Mouse (Mus musculus) hindbrain, embryonic 16.5 days (tissue): Measurements from ENCODE around the gene Fgfr1op2. TPM values are rescaled to one million over a fixed set of nuclear protein-coding genes. Genes with fewer than 3 reads are reported as not detected.
A peak's percentile ranks its signal among the peaks of the same experiment; 100 is the strongest.

Experiments
- ATAC-seq: fragments of 200-750 bp; cut with Nextera tagmentation; 2 replicates; pipeline ENCODE4 v1.8.0; 2017; ENCODE audit warnings: moderate TSS enrichment, moderate library complexity
- H3K27ac ChIP-seq: fragments of 300-500 bp; sonication (generic); 2 replicates; pipeline ENCODE4 v1.5.1; 2014; ENCODE audit warnings: low read depth, mild to moderate bottlenecking, control low read depth, low read length, moderate library complexity
- H3K27me3 ChIP-seq: fragments of 300-500 bp; sonication (generic); replicated peaks from 2 replicates; pipeline ENCODE4 v1.6.1; 2014; ENCODE audit warnings: low read length; ENCODE audit not compliant: control insufficient read depth, insufficient read depth
- H3K36me3 ChIP-seq: fragments of 300-500 bp; sonication (generic); 2 replicates; pipeline ENCODE4 v1.6.1; 2014; ENCODE audit warnings: mild to moderate bottlenecking, low read length, moderate library complexity, mixed read lengths; ENCODE audit not compliant: control insufficient read depth, insufficient read depth
- H3K4me1 ChIP-seq: fragments of 300-500 bp; sonication (generic); 2 replicates; pipeline ENCODE4 v1.6.1; 2014; ENCODE audit warnings: low read depth, low read length; ENCODE audit not compliant: control insufficient read depth, insufficient read depth
- H3K4me2 ChIP-seq: fragments of 300-500 bp; sonication (generic); 2 replicates; pipeline ENCODE4 v1.6.1; 2014; ENCODE audit warnings: mild to moderate bottlenecking, low read length, control low read depth, moderate library complexity
- H3K4me3 ChIP-seq: fragments of 300-500 bp; sonication (generic); 2 replicates; pipeline ENCODE4 v1.5.1; 2014; ENCODE audit warnings: mild to moderate bottlenecking, low read length, control low read depth, moderate library complexity
- H3K9ac ChIP-seq: fragments of 300-500 bp; sonication (generic); 2 replicates; pipeline ENCODE4 v1.6.1; 2014; ENCODE audit warnings: low read depth, mild to moderate bottlenecking, control low read depth, low read length, moderate library complexity
- H3K9me3 ChIP-seq: fragments of 300-500 bp; sonication (generic); 2 replicates; pipeline ENCODE4 v1.6.1; 2014; ENCODE audit warnings: mild to moderate bottlenecking, low read length, moderate library complexity; ENCODE audit not compliant: control insufficient read depth
- WGBS: fragments of 180-500 bp; shearing (Covaris S2); extraction: QIAGEN DNeasy Blood & Tissue Kit; methylation state at CpG from one replicate; pipeline ENCODE4 v1.1.7; 2014; 5-methylcytosine and 5-hydroxymethylcytosine counted together
- polyA plus RNA-seq: library from polyadenylated mRNA; unstranded; fragments of >200 nt; fragmentation: Nextera tagmentation; extraction: Ambion mirVana; gene quantifications from 2 replicates; pipeline ENCODE4 v1.2.1, GENCODE M21; 2015

Fgfr1op2 gene
- polyA plus RNA-seq, 1 experiment from 2014 or later: 38.0 TPM

GRCm38 (mm10) chr6:146614541-146614940 is 37.5 kb downstream of the Fgfr1op2 start:
- no peak overlapping the region for H3K4me2 ChIP-seq
- H3K9ac ChIP-seq: no peak overlapping the region
- H3K27me3 ChIP-seq: no peaks in the 10 kb centered on the region
- H3K27ac ChIP-seq: no peak overlapping the region
- no peaks in the 10 kb centered on the region for H3K4me1 ChIP-seq
- no peak overlapping the region for H3K4me3 ChIP-seq
- H3K36me3 ChIP-seq: peaks cover 36% of the 10 kb centered on the region
- WGBS: 95% methylated on average over 5 of the region's 5 CpGs
- no peak for ATAC-seq
- no peaks in the 10 kb centered on the region for H3K9me3 ChIP-seq

- Histone ChIP-seq H3K27me3 (no peaks in the 10 kb centered on the region), H3K4me1 (no peaks in the 10 kb centered on the region), H3K36me3 (peaks cover 35% of the 10 kb centered on the region; the same call in 1 of the 2 replicates), H3K4me2 (no peak overlapping the region), H3K9me3 (no peaks in the 10 kb centered on the region), H3K9ac (no peak overlapping the region), H3K27ac (no peak overlapping the region), H3K4me3 (no peak overlapping the region)
- WGBS: 95% methylated on average over 8 of the region's 8 CpGs
- no peak for ATAC-seq
Observed at GRCm38 (mm10) chr6:146615891-146616290, 38.9 kb downstream of the Fgfr1op2 start.

GRCm38 (mm10) chr6:146616670-146617069 is 39.7 kb downstream of the Fgfr1op2 start:
- no peaks in the 10 kb centered on the region for H3K9me3 ChIP-seq
- H3K4me2 ChIP-seq: no peak overlapping the region
- 84% methylated on average over 2 of the region's 2 CpGs for WGBS
- no peak overlapping the region for H3K4me3 ChIP-seq
- no peak overlapping the region for H3K27ac ChIP-seq
- H3K4me1 ChIP-seq: no peaks in the 10 kb centered on the region
- H3K9ac ChIP-seq: no peak overlapping the region
- H3K27me3 ChIP-seq: no peaks in the 10 kb centered on the region
- no peak for ATAC-seq
- peaks cover 35% of the 10 kb centered on the region; the same call in 1 of the 2 replicates for H3K36me3 ChIP-seq

GRCm38 (mm10) chr6:146628123-146628522 is 51.1 kb downstream of the Fgfr1op2 start:
- ATAC-seq: peak; percentile 43; the same call in 1 of the 2 replicates
- H3K36me3 ChIP-seq: peaks cover 2% of the 10 kb centered on the region; the same call in 1 of the 2 replicates
- no peak overlapping the region for H3K4me2 ChIP-seq
- WGBS: 44% methylated on average over 2 of the region's 3 CpGs
- no peak overlapping the region for H3K4me3 ChIP-seq
- no peak overlapping the region for H3K9ac ChIP-seq
- H3K9me3 ChIP-seq: no peaks in the 10 kb centered on the region
- no peaks in the 10 kb centered on the region for H3K27me3 ChIP-seq
- H3K4me1 ChIP-seq: peaks cover 8% of the 10 kb centered on the region
- no peak overlapping the region for H3K27ac ChIP-seq

GRCm38 (mm10) chr6:146629781-146630756 is 53.1 kb downstream of the Fgfr1op2 start:
- H3K27ac ChIP-seq: no peak overlapping the region
- H3K4me1 ChIP-seq: peaks cover 10% of the 10 kb centered on the region
- H3K36me3 ChIP-seq: no peaks in the 10 kb centered on the region
- H3K9ac ChIP-seq: no peak overlapping the region
- 82% methylated on average over 9 of the region's 9 CpGs for WGBS
- ATAC-seq: no peak
- H3K27me3 ChIP-seq: no peaks in the 10 kb centered on the region
- no peak overlapping the region for H3K4me3 ChIP-seq
- no peaks in the 10 kb centered on the region for H3K9me3 ChIP-seq
- H3K4me2 ChIP-seq: no peak overlapping the region

- no peaks in the 10 kb centered on the region for H3K36me3 ChIP-seq
- H3K27me3 ChIP-seq: no peaks in the 10 kb centered on the region
- H3K4me1 ChIP-seq: peaks cover 10% of the 10 kb centered on the region
- H3K27ac ChIP-seq: no peak overlapping the region
- WGBS: 89% methylated on average over 4 of the region's 4 CpGs
- ATAC-seq: no peak
- H3K4me3 ChIP-seq: no peak overlapping the region
- no peaks in the 10 kb centered on the region for H3K9me3 ChIP-seq
- no peak overlapping the region for H3K9ac ChIP-seq
- no peak overlapping the region for H3K4me2 ChIP-seq
Observed at GRCm38 (mm10) chr6:146630961-146631360, 54.0 kb downstream of the Fgfr1op2 start.

- Histone ChIP-seq H3K27ac (no peak overlapping the region), H3K4me1 (peaks cover 10% of the 10 kb centered on the region), H3K36me3 (no peaks in the 10 kb centered on the region), H3K27me3 (no peaks in the 10 kb centered on the region), H3K9me3 (no peaks in the 10 kb centered on the region), H3K4me2 (no peak overlapping the region), H3K9ac (no peak overlapping the region), H3K4me3 (no peak overlapping the region)
- 77% methylated on average over 8 of the region's 8 CpGs for WGBS
- ATAC-seq: no peak
Observed at GRCm38 (mm10) chr6:146631847-146632246, 54.8 kb downstream of the Fgfr1op2 start.

- H3K9me3 ChIP-seq: no peaks in the 10 kb centered on the region
- no peak for ATAC-seq
- WGBS: 82% methylated on average over 9 of the region's 9 CpGs
Observed at GRCm38 (mm10) chr6:146632403-146632802, 55.4 kb downstream of the Fgfr1op2 start.

GRCm38 (mm10) chr6:146633097-146633496 is 56.1 kb downstream of the Fgfr1op2 start:
- H3K9me3 ChIP-seq: no peaks in the 10 kb centered on the region
- WGBS: 47% methylated on average over 8 of the region's 8 CpGs
- 0 out of 2 replicates have a peak overlapping the region, but pooled peaks have one; percentile 25 for H3K9ac ChIP-seq
- ATAC-seq: no peak
- H3K27me3 ChIP-seq: no peaks in the 10 kb centered on the region
- H3K4me3 ChIP-seq: peak overlapping the region; percentile 81; the same call in 1 of the 2 replicates
- peaks cover 10% of the 10 kb centered on the region for H3K4me1 ChIP-seq
- no peak overlapping the region for H3K27ac ChIP-seq
- H3K36me3 ChIP-seq: no peaks in the 10 kb centered on the region
- peak overlapping the region; percentile 53 for H3K4me2 ChIP-seq

More at GRCm38 (mm10) chr6:146632403-146632802, 55.4 kb downstream of the Fgfr1op2 start:
- Histone ChIP-seq H3K27ac (no peak overlapping the region), H3K4me1 (peaks cover 10% of the 10 kb centered on the region), H3K4me2 (no peak overlapping the region), H3K36me3 (no peaks in the 10 kb centered on the region), H3K9ac (no peak overlapping the region), H3K4me3 (no peak overlapping the region), H3K27me3 (no peaks in the 10 kb centered on the region)
